Mouse (Mus musculus): ENCODE measurements at regions not wholly inside any gene's neighbourhood (a gene's known extent, or its start where the extent isn't known, plus 50 kb on each side); places are given as distances from the start of the nearest gene placed in this dataset.
A peak's percentile ranks its signal among the peaks of the same experiment; 100 is the strongest.

- no peak for TF ChIP-seq CTCF (IDR thresholded peaks at IDR 0.05)
- no peaks in the 10 kb centered on the region for H3K4me1 ChIP-seq (ENCODE audit: insufficient read depth, low read length)
- H3K36me3 ChIP-seq (ENCODE audit: insufficient read depth, low read length) = no peaks in the 10 kb centered on the region
- H3K27ac ChIP-seq (ENCODE audit: low read depth, low read length) = no peak overlapping the region
- H3K4me3 ChIP-seq (ENCODE audit: low read depth, low read length) = no peak overlapping the region
- no peak overlapping the region for H3K9ac ChIP-seq (replicated peaks; ENCODE audit: low read length, poor library complexity, severe bottlenecking)
- H3K27me3 ChIP-seq (ENCODE audit: insufficient read depth, low read length) = no peaks in the 10 kb centered on the region
- WGBS = 41% methylated on average over 8 of the region's 8 CpGs
- no peaks in the 10 kb centered on the region for H3K9me3 ChIP-seq (ENCODE audit: low read length)
- no peak overlapping the region for H3K4me2 ChIP-seq (ENCODE audit: low read depth, low read length, poor library complexity, severe bottlenecking)
- ATAC-seq (ENCODE audit: low FRiP score) (0 out of 2 replicates have a peak, but pooled peaks have one; percentile 38), DNase-seq (ENCODE audit: low spot score) (peak; percentile 14)
Measured at GRCm38 (mm10) chr19:15745026-15745777, 201.9 kb downstream of the Psat1 start.

- no peak overlapping the region for H3K4me3 ChIP-seq (ENCODE audit: low read depth, low read length)
- no peak overlapping the region for H3K27ac ChIP-seq (ENCODE audit: low read depth, low read length)
- no peak overlapping the region for H3K9ac ChIP-seq (replicated peaks; ENCODE audit: low read length, poor library complexity, severe bottlenecking)
- no peaks in the 10 kb centered on the region for H3K9me3 ChIP-seq (ENCODE audit: low read length)
- no peak for TF ChIP-seq CTCF (IDR thresholded peaks at IDR 0.05)
- ATAC-seq (ENCODE audit: low FRiP score) (no peak), DNase-seq (ENCODE audit: low spot score) (no peak)
- no peaks in the 10 kb centered on the region for H3K4me1 ChIP-seq (ENCODE audit: insufficient read depth, low read length)
- H3K36me3 ChIP-seq (ENCODE audit: insufficient read depth, low read length) = no peaks in the 10 kb centered on the region
- H3K27me3 ChIP-seq (ENCODE audit: insufficient read depth, low read length) = no peaks in the 10 kb centered on the region
- WGBS = 77% methylated on average over 2 of the region's 2 CpGs
- H3K4me2 ChIP-seq (ENCODE audit: low read depth, low read length, poor library complexity, severe bottlenecking) = no peak overlapping the region
Measured at GRCm38 (mm10) chr19:15736200-15736599, 210.9 kb downstream of the Psat1 start.

GRCm38 (mm10) chr19:15726785-15727406 lies 220.2 kb downstream of the Psat1 start:
- Histone ChIP-seq H3K4me2 (ENCODE audit: low read depth, low read length, poor library complexity, severe bottlenecking) (no peak overlapping the region), H3K27me3 (ENCODE audit: insufficient read depth, low read length) (no peaks in the 10 kb centered on the region), H3K9ac (replicated peaks; ENCODE audit: low read length, poor library complexity, severe bottlenecking) (no peak overlapping the region), H3K4me1 (ENCODE audit: insufficient read depth, low read length) (no peaks in the 10 kb centered on the region), H3K9me3 (ENCODE audit: low read length) (no peaks in the 10 kb centered on the region), H3K4me3 (ENCODE audit: low read depth, low read length) (no peak overlapping the region), H3K27ac (ENCODE audit: low read depth, low read length) (no peak overlapping the region), H3K36me3 (ENCODE audit: insufficient read depth, low read length) (no peaks in the 10 kb centered on the region)
- ATAC-seq (ENCODE audit: low FRiP score) = peak; percentile 77; the same call in 1 of the 2 replicates
- peak; percentile 85 for DNase-seq (ENCODE audit: low spot score)
- 31% methylated on average over 13 of the region's 13 CpGs for WGBS
- no peak for TF ChIP-seq CTCF (IDR thresholded peaks at IDR 0.05)

- DNase-seq (ENCODE audit: low spot score) (peak; percentile 54), ATAC-seq (ENCODE audit: low FRiP score) (no peak)
- H3K36me3 ChIP-seq (ENCODE audit: insufficient read depth, low read length) = no peaks in the 10 kb centered on the region
- TF ChIP-seq CTCF (IDR thresholded peaks at IDR 0.05) = no peak
- no peak overlapping the region for H3K27ac ChIP-seq (ENCODE audit: low read depth, low read length)
- no peaks in the 10 kb centered on the region for H3K9me3 ChIP-seq (ENCODE audit: low read length)
- H3K27me3 ChIP-seq (ENCODE audit: insufficient read depth, low read length) = no peaks in the 10 kb centered on the region
- H3K9ac ChIP-seq (replicated peaks; ENCODE audit: low read length, poor library complexity, severe bottlenecking) = no peak overlapping the region
- 62% methylated on average over 3 of the region's 3 CpGs for WGBS
- H3K4me3 ChIP-seq (ENCODE audit: low read depth, low read length) = no peak overlapping the region
- no peaks in the 10 kb centered on the region for H3K4me1 ChIP-seq (ENCODE audit: insufficient read depth, low read length)
- H3K4me2 ChIP-seq (ENCODE audit: low read depth, low read length, poor library complexity, severe bottlenecking) = no peak overlapping the region
Measured at GRCm38 (mm10) chr19:15692379-15693023, 254.6 kb downstream of the Psat1 start.

GRCm38 (mm10) chr19:15669996-15670395 lies 277.1 kb downstream of the Psat1 start:
- no peak overlapping the region for H3K4me2 ChIP-seq (ENCODE audit: low read depth, low read length, poor library complexity, severe bottlenecking)
- no peak overlapping the region for H3K27ac ChIP-seq (ENCODE audit: low read depth, low read length)
- no peaks in the 10 kb centered on the region for H3K27me3 ChIP-seq (ENCODE audit: insufficient read depth, low read length)
- H3K4me3 ChIP-seq (ENCODE audit: low read depth, low read length) = no peak overlapping the region
- WGBS = 57% methylated on average over 6 of the region's 6 CpGs
- no peaks in the 10 kb centered on the region for H3K9me3 ChIP-seq (ENCODE audit: low read length)
- H3K36me3 ChIP-seq (ENCODE audit: insufficient read depth, low read length) = no peaks in the 10 kb centered on the region
- H3K4me1 ChIP-seq (ENCODE audit: insufficient read depth, low read length) = peaks cover 5% of the 10 kb centered on the region; the same call in 1 of the 2 replicates
- DNase-seq (ENCODE audit: low spot score) (peak; percentile 50), ATAC-seq (ENCODE audit: low FRiP score) (no peak)
- H3K9ac ChIP-seq (replicated peaks; ENCODE audit: low read length, poor library complexity, severe bottlenecking) = no peak overlapping the region
- no peak for TF ChIP-seq CTCF (IDR thresholded peaks at IDR 0.05)

- ATAC-seq (ENCODE audit: low FRiP score) = no peak
- no peak overlapping the region for H3K27ac ChIP-seq (ENCODE audit: low read depth, low read length)
Measured at GRCm38 (mm10) chr19:15669541-15669940, 277.6 kb downstream of the Psat1 start.

More at GRCm38 (mm10) chr19:15669541-15669940, 277.6 kb downstream of the Psat1 start:
- Histone ChIP-seq H3K4me3 (ENCODE audit: low read depth, low read length) (no peak overlapping the region), H3K4me2 (ENCODE audit: low read depth, low read length, poor library complexity, severe bottlenecking) (no peak overlapping the region), H3K27me3 (ENCODE audit: insufficient read depth, low read length) (no peaks in the 10 kb centered on the region), H3K36me3 (ENCODE audit: insufficient read depth, low read length) (no peaks in the 10 kb centered on the region), H3K4me1 (ENCODE audit: insufficient read depth, low read length) (peaks cover 5% of the 10 kb centered on the region; the same call in 1 of the 2 replicates), H3K9me3 (ENCODE audit: low read length) (no peaks in the 10 kb centered on the region), H3K9ac (replicated peaks; ENCODE audit: low read length, poor library complexity, severe bottlenecking) (no peak overlapping the region)
- no peak for TF ChIP-seq CTCF (IDR thresholded peaks at IDR 0.05)
- DNase-seq (ENCODE audit: low spot score) = peak; percentile 43
- WGBS = 48% methylated on average over 7 of the region's 7 CpGs
